Mouse (Mus musculus) G1E (cell line): ENCODE measurements around the gene Tmem129.

Source experiments
- CTCF ChIP-seq: IDR thresholded peaks from 2 replicates; pipeline ENCODE4 v1.5.1; 2012; ENCODE audit warnings: low read depth, low read length, inconsistent platforms, mixed read lengths
- GATA1 ChIP-seq: IDR thresholded peaks from 2 replicates; pipeline ENCODE4 v1.6.1; 2012; ENCODE audit warnings: borderline replicate concordance, low read length, inconsistent platforms, mixed read lengths
- POLR2AphosphoS5 ChIP-seq: IDR thresholded peaks from 2 replicates; pipeline ENCODE4 v1.6.1; 2012; ENCODE audit warnings: low read depth, low read length, inconsistent platforms; ENCODE audit not compliant: insufficient replicate concordance
- TAL1 ChIP-seq: conservative IDR thresholded peaks from 2 replicates; pipeline ENCODE4 v1.6.1; 2012; ENCODE audit warnings: low read depth, low read length, inconsistent platforms, mixed read lengths

DNA sequence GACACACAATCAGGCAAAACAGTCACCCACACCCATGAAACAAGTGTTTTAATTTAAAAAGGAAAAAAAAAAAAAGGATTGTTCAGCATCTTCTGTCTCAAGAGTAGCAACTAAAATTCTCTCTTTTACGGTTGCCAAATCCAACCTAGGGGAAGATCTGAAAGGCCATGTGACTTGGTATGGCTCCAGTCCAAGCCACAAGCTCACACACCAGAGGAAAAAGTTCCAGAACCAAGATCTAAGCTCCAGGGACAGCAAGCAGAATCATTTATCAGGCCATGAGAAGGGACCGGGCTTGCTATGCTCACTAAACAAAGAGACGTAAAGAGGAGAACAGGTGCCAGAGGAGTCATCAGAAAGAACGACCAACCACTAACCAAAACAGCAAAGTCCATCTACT is 30.2 kb downstream of the Tmem129 start:
- TF ChIP-seq CTCF (no peak), POLR2AphosphoS5 (no peak), GATA1 (no peak), TAL1 (no peak)
